Mouse (Mus musculus) adrenal gland, adult 2 months (tissue): ENCODE measurements around the gene Golga4. TPM values are rescaled to one million over a fixed set of nuclear protein-coding genes. Genes with fewer than 3 reads are reported as not detected.

Source experiments
- DNase-seq: peaks from one replicate; pipeline ENCODE4 v3.0.0; 2021
- polyA plus RNA-seq: library from polyadenylated mRNA; depleted of rRNA; stranded (reverse); fragments of >200 nt; gene quantifications from 2 replicates; pipeline ENCODE4 v1.2.3, GENCODE M21; 2012; rRNA removed
- total RNA-seq, 2 experiments: library from RNA; stranded (reverse); gene quantifications; 2 replicates each; pipeline ENCODE4 v1.2.3; 2021

Gene Golga4
- total and polyA plus RNA-seq, 3 experiments = 11.5 to 121 (median 109) TPM

- no peak for DNase-seq
Observed at GRCm38 (mm10) chr9:118623483-118623882, 117.4 kb downstream of the Golga4 start.

DNA sequence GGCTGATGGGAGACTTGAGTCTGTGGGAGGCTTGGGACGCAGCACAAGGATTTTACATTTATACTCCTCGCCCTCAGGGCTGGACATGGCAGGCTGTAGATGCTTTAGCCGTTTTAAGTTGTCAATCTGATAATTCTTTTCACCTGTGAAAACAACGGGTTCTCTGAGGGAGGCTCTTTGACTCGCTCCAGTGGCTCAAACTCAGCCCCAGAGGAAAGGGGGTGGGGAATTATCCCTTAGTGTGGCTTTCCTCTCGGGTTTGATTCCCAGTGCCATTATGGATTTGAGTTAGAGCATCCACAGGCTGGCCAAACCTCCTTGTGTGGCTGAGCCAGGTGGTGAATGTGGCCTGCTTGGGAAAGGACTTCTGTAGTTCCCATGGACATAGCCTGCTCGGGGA, 118.1 kb downstream of the Golga4 start:
- no peak for DNase-seq

DNA sequence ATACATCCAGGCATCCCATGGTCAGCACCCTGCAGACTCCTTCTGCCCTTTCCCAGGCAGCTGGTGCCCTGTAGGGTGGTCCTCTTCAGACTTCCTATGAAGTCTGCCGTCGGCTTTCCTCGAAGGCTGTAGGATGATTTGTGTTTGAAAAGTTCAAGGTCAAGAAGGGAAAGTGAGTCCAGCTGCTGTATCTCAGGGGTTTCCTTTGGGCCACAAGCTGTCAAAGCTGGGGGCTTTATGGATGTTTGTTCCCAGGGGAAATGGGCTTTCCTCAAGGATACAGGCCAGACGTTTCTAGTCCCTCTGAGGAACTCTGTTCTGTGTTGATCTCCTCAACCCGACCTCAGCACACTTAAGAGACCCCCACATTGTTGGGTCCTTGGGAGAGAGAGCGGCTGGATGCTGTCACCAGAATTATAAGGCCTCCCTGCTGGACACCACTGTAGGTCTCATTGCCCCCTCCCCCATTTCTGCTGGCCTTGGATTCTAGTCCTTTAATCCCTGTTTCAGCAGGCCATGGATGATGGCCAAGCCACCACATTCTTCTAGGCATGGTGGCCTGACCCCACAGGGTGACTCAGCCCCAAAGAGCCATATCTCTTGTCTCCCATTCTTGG, 123.8 kb downstream of the Golga4 start:
- DNase-seq = peak; percentile 84

Other genes starting within 250 kb of the Golga4 start
- under 1 TPM; 0.17 to 0.37 TPM for gene Eomes, start 28.1 kb upstream of the Golga4 start, total RNA-seq
- gene Eomes, start 28.1 kb upstream of the Golga4 start, polyA plus RNA-seq = 0.29 and 0.31 TPM in 2 replicates
- gene Itga9, start 100.4 kb downstream of the Golga4 start, total RNA-seq = 10 to 100 TPM; 43.4 to 58.9 TPM
- 67.2 and 95.2 TPM in 2 replicates for gene Itga9, start 100.4 kb downstream of the Golga4 start, polyA plus RNA-seq